Mouse (Mus musculus): ENCODE measurements around the gene Theg.

Gene Theg

DNA sequence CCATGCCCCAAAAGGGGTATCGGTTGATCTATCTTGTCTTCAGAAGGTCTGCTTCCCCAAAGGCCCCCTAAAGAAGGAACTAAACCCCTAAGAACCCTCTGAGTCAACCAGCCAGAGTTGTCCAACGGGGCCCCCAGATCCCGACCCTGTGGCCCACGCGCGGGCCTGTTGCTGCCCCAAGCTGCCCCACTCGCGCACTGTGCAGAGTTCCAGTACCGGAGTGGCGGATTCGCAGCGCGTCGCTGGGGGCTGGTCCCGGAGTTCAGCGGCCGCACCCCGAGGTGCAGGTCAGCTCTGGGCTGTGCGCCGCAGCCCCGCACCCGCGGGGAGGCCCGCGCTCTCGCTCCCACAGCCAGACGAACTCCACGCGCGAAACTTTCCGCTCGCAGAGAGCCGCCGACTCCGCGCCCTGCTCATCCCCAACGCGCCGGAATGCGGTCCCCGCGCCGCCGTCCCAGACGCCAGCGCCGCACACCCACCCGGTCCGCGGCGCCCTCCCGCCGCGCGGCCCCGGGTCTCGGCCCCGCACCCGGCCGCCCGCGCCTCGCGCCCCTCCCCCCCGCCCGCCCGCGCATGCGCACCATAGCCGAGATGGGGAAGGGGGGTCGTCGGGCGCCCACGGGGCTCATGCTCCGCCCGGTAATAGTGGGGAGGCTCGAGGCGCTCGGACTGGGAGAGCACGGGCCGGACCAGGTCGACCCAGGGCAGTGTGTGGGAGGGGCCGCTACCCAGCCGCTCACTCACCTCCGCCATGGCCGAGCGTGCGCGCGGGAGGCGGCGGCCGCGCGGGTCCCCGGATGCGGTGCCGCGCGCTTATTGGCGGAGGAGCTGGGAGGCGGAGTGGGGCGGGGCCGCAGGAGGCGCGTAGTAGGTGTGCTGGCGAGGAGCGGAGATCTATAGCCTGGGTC, 32.5 kb downstream of the Theg start, which contains the start of gene Mier2:
Gene Mier2 (minus strand): TSS at position 870 of the 908 bp plus-strand sequence.
- peak; percentile 88 for DNase-seq

DNA sequence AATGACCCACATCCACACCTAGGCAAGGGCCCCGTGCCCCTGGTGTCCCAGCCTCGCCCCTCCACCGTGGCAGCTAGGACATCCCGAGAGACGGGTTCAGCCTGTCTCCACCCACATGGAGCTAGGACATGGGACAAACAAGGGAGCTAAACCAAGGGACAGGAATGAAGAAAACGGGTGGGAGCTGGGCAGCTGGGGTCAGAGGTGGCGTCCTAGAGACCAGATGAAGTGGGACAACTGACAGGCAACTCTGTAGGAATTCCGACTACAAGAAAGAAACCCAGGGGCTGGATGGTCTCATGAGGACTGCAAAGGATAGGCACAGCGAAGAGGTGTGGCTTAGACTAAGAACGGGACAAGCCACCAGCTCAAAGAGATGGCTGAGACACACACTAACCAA, 33.4 kb downstream of the Theg start:
- DNase-seq, result no peak

DNA sequence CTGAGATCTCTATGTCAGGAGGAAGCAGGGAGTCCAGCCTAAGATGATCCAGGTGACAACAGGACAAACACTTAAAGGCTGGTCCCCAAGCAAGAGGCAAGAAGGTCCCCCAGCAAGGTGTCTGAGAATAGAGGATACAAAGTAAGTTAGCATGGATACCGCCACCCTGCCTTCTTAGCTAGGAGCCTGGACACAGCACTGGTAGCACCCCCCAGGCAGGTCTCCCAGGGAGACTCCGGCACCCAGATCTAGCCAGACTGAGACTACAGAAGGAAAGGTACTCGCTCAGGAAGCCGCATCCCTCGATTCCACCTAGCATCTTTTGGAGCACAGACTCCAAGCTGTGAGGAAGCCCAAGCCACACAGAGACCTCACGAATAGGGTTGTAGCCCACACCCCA, 34.0 kb downstream of the Theg start:
- DNase-seq, result no peak

DNA sequence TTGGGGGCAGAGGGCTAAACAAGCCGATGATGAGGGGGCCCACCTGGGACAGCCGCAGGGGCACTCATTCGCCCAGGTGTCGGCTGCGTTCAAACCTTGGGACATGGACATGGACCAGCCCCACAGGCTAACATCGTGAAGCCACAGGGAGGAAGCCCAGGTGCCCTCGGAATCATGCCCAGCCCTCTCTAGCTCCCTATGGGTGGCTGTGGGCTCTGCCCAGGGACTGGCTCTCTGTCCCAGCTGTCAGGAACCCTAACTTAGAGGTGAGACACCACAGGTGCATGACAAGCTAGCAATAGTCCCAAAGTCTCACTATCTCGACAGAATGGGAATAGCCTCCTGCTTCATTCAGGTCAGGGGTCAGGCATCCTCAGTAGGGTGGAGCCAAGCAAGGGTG, 34.6 kb downstream of the Theg start:
- no peak for DNase-seq

DNA sequence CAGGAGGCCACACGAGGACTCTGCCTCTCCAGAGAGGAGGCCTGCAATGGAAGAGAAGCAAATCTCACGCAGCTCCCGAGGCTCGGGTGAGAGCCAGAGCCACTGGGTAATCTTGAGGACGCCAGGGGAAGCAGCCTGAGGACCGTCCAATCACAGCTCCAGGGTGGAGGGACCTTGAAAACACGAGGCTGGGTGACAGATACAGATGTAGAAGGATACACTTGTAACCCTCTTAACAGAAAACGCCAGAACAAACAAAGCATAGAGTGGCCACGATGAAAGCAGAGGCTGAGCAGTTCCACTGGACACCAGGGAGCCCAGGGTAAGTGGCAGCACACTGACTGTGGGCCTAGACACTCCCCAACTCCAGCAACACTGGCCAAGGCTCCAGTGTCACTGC, 36.8 kb downstream of the Theg start:
- DNase-seq, result no peak

DNA sequence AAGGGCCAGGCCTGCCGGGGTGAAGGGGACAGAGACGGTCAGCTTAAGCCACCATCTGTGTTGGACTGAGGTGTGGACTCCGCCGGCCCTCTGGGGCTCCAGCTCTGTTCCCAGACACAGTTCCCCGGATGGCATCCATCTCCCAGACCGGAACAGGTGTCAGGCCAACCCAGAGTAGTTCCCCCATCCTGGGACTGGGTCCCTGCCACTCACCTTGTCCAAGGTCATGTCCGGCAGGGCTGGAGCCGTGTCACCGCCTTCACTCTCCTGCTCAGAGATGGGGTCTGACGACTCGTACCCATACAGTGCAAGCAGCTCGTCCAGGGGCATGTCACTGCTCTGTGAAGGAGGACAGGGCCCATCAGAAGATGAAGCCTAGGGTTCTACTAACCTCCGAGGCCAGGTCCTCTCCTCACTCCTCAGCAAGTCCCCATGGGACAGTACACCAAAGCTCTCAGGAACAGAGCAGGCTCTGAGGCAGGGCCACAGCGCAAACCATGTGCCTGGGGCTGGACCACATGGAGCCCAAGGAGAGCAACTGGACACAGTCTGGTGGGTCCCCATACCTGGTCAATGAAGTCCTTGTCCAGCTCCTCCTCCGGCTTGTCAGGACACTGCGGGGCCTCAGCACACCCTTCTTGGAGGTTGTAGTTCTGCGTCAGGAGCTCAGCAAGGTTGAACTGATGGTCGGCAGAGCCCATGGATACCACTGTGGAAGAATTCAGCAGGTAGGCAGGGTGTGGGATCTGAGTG, 38.0 kb downstream of the Theg start:
- DNase-seq, result no peak

DNA sequence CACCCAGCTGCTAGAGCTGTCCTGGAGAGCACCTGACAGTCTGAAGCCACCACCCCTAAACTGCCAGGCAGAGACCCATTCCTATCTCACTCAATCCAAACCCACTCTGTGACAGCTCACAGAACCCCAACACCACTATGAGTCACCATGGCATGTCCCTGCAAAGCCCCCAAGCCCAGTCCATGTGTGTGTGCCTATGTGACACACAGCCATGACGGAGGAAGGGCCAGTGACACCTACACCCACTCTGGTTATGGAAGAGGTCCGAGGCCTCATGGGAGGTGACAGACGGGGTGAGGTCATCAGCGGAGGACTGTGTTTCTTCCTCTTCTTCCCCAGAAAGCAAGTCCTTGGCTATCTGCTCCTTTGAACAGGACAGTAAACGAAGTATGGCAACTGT, 38.6 kb downstream of the Theg start:
- no peak for DNase-seq

DNA sequence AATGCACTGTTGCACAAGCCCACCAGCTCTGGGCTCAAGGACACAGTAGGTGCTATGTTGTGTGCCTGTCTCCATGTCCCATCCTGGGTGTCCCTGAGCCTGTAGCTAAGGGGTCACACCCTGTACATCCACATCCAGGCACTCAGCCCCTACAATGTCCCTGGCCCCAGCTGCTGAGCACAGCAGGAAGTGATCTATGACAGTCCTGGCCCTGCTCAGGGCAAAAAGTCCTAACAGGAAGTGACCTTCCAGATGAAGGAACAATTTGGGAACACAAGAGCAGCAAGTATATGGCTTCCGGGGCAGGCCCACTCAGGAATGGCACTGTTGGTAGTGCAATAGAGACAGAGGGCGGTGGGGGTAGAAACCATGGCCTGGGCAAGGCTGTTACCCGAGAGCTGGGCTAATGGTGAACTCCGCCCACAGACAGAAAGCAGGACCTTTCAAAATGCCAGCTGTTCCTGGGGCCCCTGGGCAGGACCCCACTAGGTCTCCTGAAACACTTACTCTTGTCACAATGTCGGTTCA, 39.9 kb downstream of the Theg start:
- no peak for DNase-seq

DNA sequence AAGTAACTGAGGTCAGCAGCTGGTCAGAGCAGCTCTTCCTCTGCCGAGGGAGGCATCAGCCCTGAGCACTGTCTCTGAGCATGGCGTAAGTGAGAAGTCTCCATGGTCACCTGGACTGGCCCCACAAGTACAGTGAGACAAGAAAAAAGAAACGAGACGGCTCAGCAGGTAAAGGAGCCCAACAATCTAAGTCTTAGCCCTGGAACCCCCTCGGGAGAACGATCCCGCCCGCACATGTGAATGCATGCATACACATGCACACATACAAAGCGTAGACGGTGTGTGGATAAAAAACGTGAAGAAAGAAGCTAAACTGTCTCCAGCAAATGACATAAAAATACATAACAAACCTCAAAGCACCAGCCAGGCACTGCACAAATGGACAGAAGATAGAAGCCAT, 40.6 kb downstream of the Theg start:
- DNase-seq, result no peak

DNA sequence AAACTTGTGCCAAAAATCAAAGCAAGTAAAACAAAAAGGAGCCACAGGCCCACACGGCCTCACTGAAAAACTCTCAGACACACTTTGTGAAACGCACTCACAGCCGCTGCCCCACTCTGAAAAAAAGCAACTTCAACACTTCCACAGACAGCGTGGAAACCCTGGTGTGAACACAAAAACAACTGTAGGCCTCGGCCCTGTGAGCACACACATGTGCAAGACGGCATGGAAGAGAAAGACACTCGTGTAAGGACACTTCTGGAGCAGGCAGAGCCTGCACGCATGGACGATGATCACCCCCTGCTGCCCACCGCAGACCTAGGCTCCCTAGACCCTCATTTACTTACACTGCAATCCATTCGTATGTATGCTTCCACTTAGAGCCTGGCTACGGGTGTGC, 41.2 kb downstream of the Theg start:
- DNase-seq, result no peak

DNA sequence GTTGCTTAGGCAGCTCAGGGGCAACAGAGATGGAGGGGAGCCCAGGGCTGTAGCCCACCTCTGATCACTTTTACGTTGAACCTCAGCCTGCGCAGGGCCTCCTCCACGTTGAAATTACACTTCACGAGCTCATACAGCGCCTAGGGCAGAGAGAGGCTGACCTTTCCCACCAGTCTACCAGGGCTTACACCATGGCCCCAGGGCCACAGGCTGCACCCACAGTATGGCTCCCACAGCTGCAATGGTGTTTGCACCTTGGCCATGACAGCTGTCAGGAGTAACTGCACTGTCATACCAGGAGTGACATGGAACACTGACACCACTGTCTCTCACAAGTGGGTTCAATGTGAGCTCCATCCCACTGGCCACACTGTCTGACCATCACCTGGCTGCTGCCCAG, 42.5 kb downstream of the Theg start:
- DNase-seq, result no peak

DNA sequence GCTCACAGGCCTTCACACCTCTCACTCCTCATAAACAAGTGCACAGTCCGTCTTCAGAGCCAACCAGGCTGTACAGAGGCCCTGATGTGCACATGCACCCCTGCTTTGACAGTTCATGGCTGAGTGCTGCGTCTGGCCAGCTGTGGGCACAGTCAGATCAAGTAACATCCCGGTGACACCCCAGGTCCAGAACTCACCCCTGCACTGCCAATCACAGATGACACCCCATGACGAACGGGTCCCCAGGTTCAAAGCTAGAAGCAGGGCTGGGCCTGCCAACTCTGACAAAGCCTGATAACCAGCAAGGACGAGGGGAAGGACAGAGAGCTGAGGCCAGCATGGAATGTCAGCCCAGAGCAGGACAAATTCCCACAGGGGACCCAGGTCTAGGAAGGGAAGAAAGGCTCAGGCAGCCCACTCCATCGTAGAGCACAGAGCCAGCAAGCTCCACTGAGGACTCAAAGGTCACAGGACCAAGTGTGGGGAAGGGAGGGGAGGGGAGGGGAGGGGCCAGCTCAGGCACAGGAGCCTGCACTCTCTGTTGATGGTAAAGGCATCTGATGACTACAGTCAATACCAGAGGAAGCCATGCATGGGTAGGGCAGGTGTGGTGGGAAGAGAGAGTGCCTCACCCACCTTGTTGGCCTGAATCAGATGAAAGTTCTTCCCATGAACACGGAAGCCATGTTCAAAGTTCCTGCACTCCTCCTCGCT, 43.1 kb downstream of the Theg start:
- DNase-seq, result no peak

DNA sequence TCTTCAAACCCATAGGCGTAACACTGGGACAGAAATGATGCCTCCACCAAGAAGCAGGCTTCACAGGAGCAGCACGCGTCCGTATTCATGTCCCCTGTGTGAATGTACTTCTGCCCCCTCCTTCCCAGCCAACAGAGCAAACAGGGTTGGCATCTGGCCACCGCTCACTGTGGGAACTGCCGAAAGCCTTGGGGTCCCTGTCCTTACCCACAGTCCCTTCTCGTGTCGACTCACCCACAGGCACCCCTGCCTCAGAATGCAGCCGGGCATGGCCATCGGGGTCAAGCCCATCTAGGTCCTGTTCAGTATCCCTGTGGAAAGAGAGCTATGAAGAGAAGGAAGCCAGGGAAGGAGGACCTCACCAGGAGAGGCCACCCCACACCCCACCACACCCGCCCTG, 45.0 kb downstream of the Theg start:
- DNase-seq, result no peak

DNA sequence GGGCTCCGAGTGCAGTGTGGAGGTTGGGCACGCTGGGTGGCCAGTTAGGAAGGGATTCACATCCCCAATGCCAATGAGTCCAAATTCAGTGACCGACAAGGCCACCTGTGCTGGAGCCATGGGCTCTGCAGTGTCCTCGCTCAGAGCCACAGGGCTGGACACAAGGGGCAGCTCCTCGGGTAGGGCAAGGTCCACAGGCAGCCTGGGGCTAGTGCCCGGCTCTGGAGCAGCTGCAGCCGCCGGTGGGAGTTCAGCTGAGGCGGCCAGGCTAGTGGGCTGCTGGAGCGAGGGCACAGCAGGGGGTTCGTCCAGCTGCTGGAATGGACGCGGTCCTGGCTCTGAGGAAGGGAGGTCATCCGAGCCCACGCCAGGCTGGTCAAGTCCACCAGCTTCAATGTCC, 45.6 kb downstream of the Theg start:
- DNase-seq, result peak; percentile 59

DNA sequence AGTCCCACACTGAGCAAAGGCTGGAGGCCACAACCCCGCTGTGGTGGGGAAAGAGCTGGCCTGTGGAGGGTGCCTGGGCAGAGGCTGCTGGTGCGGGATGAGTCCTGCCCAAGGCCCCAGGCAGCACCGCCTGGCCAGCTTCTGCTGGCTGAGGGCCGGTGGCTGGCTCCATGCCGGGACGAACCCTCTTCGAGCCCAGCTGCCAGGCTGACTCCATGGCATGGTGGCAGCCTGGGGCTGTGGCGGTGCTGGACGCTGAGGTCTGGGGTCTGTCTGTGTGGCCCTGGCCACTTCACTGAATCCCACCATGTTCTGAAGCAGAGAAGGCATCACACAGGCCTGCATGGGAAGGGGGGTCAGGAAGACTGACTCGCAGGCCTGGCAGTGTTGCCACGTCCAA, 46.4 kb downstream of the Theg start:
- no peak for DNase-seq

DNA sequence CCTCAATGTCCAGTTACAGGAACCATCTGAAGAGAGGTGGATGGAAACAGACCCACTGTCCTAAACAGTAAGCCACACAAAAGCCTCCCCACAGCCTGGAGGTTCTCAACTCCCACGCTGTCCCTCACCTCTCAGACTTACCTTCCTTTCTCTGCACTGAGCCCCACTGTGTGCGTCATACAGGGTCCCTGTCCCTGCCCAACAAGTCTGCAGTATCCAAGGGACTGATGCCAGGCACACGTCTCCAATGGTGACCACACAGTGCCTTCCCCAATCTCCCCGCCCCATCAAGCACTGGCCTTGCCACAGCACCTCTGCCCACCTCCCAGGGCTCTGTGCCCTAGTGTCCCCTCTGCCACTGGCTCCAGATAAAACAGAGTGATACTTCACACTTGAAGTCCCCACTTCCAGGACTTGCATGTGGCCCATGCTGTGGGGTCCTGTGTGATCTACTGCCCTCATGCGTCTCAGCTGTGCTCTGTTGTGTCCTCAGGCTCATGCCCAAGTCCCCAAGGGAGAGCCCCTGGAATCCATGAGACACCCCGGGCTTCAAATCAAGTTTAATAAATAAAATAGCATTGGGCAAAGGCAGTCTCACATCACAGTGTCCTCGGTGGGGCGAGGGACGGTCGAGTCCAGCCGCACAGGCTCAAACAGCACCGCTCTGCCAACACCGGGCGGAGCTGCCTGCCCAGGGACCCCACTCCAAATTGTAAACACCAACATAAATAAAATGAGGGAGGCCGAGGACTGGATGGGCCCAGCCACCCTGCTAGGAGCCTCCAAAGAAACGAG, 47.2 kb downstream of the Theg start:
- DNase-seq, result no peak

DNA sequence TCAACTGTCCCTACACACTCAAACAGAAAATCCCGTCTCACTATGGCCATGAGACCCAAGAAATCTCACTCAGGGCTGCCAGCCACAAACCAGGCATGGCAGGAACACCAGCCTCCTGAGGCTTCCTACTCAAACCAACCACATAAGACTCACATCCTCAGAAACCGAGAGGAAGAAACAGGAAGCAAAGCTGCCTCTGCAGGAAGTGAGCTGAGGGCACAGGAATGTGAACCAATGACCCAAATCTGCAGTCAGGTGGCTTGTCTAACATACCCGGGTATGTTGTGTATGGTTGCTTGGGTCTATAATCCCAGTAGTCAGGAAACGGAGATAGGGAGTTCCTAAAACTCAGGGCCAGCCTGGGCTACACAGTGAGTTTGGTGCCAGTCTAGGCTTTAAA, 48.3 kb downstream of the Theg start:
- no peak for DNase-seq

DNA sequence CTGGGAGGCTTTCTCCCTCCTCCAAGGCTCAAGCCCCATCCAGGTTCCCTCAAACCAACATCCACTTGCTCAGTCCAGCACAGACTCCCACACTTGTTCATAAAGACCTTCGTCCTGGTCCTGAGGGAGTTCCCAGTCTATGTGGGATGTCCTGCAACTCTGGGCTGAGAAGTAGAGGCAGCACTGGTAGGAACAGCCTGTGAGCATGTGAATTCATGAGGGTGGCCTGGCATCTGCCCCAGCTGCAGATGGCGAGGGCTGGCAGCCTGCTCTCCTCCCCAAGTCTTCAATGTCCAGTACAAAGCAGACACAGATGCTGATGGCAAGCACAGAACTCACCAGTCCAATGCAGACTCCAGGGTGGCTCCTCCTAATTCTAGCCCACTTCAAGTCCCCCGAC, 48.8 kb downstream of the Theg start:
- DNase-seq, result no peak

DNA sequence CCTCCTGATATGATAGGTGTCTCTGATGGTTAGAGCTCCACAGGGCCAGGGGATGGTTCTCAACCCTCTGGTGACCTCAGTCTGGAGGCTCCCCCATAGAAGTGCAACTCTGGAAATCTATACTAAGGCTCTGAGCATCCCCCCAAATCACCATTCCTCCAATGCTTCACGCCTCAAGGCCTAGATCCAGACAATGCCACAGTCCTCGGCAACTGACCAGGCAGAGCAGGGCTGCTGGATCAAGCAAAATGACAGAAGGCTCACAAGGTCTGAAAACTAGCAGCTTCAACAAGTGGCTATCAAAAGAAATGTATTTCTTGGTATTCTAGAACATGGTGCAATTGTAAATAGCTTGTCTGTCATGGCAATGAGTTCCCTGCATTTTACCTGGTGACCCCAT, 49.4 kb downstream of the Theg start:
- DNase-seq, result no peak

DNA sequence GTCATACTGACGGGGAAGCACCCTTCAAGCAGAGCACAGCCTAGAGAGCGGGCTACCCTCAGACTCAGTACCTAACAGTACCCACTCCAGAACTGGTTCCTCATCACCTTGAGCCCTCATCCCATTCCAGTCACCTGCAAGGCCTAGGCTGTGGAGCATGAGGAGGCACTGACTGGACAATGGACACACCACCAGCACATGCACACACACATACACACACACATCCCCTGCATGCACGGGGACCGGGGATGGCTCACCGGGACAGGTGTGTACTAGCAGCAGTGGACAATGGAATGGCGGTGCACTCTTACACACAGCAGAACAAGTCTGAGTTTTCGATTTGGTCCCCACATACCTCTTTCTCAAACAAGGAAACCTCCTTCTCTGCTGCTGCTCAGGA, 49.9 kb downstream of the Theg start:
- DNase-seq, result no peak

DNA sequence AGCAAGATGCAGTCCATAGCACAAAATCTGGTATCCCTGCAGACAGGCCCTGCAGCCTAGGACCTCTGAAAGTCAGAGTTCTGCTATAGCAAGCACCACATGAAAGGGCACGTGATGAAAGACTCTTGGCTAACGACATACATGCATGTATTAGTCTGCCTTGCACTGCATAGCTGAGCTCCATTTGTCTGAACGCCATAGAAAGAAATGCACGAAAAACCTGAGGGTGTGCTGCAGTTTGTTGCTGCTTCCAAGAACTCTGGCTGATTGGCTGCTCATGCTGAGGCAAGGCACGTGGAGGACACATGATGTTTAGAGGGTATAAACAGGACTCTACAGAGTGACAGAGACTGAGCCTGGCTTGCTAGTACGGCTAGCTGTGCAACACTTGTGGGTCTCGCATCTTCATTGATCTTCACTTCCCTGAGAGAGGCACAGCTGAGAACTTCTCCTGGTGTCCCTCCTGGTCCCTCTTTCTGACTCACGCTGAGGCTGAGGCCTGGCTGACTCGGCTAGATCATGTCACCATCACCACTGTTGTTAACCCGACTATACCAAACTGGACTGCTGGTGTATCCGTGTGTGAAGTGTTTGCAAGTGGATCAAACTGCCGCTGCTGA, 50.6 kb downstream of the Theg start:
- DNase-seq, result no peak

DNA sequence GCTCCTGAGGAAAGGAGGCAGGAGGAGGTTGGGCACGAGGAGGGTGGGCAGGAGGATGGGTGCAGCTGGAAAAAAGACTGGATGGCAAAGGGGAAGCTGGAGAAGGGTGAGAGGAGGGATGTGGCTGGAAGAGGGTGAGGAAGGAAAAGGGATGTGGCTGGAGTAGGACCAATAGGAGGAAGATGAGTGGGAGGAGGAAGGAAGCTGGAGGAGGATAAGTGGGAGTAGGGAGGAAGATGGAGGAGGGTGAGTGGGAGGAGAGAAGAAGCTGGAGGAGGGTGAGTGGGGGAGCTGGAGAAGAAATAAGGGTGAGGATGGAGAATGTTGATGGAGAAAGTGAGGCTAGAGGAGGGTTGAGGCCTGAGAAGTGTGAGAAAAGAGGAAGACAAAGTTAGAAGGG, 51.7 kb downstream of the Theg start:
- no peak for DNase-seq

Measured in kidney, postnatal 14 days (tissue).